Mouse (Mus musculus) CH12.LX (cell line): ENCODE measurements around the gene Pex13.

ENCODE experiments used
- CTCF ChIP-seq, 2 experiments: IDR thresholded peaks in 1 of 2; conservative IDR thresholded peaks in 1 of 2; 2 replicates each; pipeline ENCODE4 v1.5.1; 2011 to 2012; ENCODE audit warnings: low read depth in 2 of 2, low read length in 2 of 2, improper control_type of control experiment in 1 of 2, inconsistent platforms in 1 of 2, mild to moderate bottlenecking in 1 of 2, moderate library complexity in 1 of 2
- POLR2A ChIP-seq: IDR thresholded peaks from 2 replicates; pipeline ENCODE4 v1.6.1; 2011; ENCODE audit warnings: low read depth, mild to moderate bottlenecking, improper control_type of control experiment, low read length

GRCm38 (mm10) chr11:23634573-23634972 lies 31.2 kb downstream of the Pex13 start:
- no peak for TF ChIP-seq POLR2A
- no peak for TF ChIP-seq CTCF (conservative IDR thresholded peaks at IDR 0.05 in 1 of 2, IDR thresholded peaks at IDR 0.05 in 1 of 2; ENCODE audit: low read depth in 2 of 2, low read length in 2 of 2)
